7 mouse cellular contexts compared by ENCODE assay signal in genomic region chr8:45109371-45110063, GRCm38 (mm10). TPM values are rescaled to one million over a fixed set of nuclear protein-coding genes. Genes with fewer than 3 reads are reported as not detected.
DNase-seq lines count a peak whose midpoint lies in the region; ATAC-seq lines count a peak whose summit lies in the region.

No protein-coding gene starts in this region.

- ATAC-seq in limb, embryonic 12.5 days (ENCODE audit: insufficient number of reproducible peaks, insufficient read depth, low FRiP score, low TSS enrichment, low read depth), result peak; percentile 56; the same call in 1 of the 2 replicates

- H3K27me3 ChIP-seq in limb, embryonic 12.5 days, result peaks cover 35% of the 10 kb centered on the region

- no peaks in the 10 kb centered on the region for H3K36me3 ChIP-seq in limb, embryonic 12.5 days

- H3K9ac ChIP-seq in limb, embryonic 12.5 days (replicated peaks), result no peak overlapping the region

- no peaks in the 10 kb centered on the region for H3K9me3 ChIP-seq in limb, embryonic 12.5 days

- H3K27ac ChIP-seq in limb, embryonic 12.5 days, result no peak overlapping the region

- peaks cover 5% of the 10 kb centered on the region for H3K4me1 ChIP-seq in limb, embryonic 12.5 days (replicated peaks)

- 30% methylated on average over 13 of the region's 13 CpGs for WGBS in limb, embryonic 12.5 days

- DNase-seq in right cerebral cortex, adult 18-20 months, result peak; percentile 78
- DNase-seq in right cerebral cortex, postnatal 4 days, result no peak
- DNase-seq in frontal cortex, postnatal 36 days (ENCODE audit: low spot score in 2 of 2), result peak; percentile 54 to 67
- peak; percentile 31 for DNase-seq in right cerebral cortex, postnatal 14 days
- DNase-seq in thymus, postnatal 4 days, result no peak
- DNase-seq in testis, postnatal 10 days (ENCODE audit: low spot score), result no peak

- H3K4me3 ChIP-seq in limb, embryonic 12.5 days (replicated peaks), result peak overlapping the region; percentile 38

- H3K4me2 ChIP-seq in limb, embryonic 12.5 days, result peak overlapping the region; percentile 63

RNA-seq across cellular contexts. Expression of gene Mtnr1a, which starts 40.6 kb away (rescaled TPM):
- polyA plus RNA-seq in limb, embryonic 12.5 days (2016; fragmentation: Nextera tagmentation; extraction: Ambion mirVana), result 0.18 TPM in 1 of 2 replicates, not detected in the other

Comparison
In these comparisons a context has a peak if more than half of its experiments do, and no peak if none do; other contexts are left out.
1. DNase-seq: peak in right cerebral cortex, adult 18-20 months (single experiment), frontal cortex, postnatal 36 days (2 of 2) and right cerebral cortex, postnatal 14 days (single experiment); none in right cerebral cortex, postnatal 4 days (single experiment), thymus, postnatal 4 days (single experiment) and testis, postnatal 10 days (single experiment).